Mouse (Mus musculus): ENCODE results near the gene Vmn2r8.
A peak's percentile ranks its signal among the peaks of the same experiment; 100 is the strongest.
"Not testable (repeated sequence)": the region's sequence is repeated elsewhere in the genome, so short reads cannot be mapped to it uniquely, and the experiment has no call there.

Gene Vmn2r8

DNA sequence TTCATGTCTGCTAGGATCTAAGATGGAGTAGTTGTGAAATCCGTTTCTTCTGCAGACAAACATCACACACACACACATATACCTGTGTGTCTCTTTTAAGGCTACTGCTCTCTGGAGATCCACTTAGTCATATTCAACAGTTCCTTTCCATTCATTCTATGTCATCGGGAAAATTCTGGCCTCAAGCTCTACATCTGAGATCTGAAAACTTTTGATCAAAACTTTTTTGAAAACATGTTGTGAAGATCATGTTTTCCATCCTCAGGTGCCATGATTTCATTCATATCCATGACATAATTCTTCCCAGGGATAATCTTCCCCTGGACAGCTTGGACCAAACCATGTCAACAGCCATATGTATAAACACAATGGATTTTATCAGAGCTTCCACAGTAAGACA lies at the start of gene Vmn2r8:
Vmn2r8 (minus strand) TSS at position 101 of the 400 bp plus-strand sequence.
- DNase-seq (ENCODE audit: low spot score in 2 of 2): not testable (repeated sequence)

DNA sequence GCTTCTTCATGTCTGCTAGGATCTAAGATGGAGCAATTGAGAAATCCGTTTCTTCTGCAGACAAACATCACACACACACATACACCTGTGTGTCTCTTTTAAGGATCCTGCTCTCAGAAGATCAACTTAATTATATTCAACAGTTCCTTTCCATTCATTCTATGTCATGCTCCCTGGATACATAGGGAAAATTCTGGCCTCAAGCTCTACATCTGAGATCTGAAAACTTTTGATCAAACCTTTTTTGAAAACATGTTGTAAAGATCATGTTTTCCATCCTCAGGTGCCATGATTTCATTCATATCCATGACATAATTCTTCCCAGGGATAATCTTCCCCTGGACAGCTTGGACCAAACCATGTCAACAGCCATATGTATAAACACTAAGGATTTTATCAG lies 43.9 kb upstream of the Vmn2r8 start, which contains the start of gene Vmn2r9:
Vmn2r9 (minus strand) TSS at position 101 of the 400 bp plus-strand sequence.
- DNase-seq (ENCODE audit: low spot score in 2 of 2): not testable (repeated sequence)

DNA sequence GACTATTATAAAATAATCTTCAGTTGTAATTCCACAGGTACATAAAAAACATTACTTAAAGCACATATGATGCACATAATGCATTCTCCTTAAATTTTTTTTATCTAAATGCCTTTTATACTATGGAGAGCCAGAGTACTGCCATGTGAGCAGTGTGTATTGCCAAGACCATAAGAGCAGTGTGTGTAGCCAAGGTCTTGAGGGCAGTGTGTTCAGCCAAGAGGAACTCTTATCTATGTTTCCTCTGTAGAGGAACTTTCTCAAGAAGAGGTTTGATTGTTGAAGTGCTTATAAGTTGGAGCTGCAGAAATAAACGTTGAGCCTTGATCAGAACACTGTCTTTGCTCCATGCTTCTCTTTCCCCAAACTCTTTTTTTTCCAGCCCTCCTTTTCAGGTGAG lies 40.8 kb upstream of the Vmn2r8 start:
- DNase-seq (ENCODE audit: low spot score in 2 of 2): no peak

DNA sequence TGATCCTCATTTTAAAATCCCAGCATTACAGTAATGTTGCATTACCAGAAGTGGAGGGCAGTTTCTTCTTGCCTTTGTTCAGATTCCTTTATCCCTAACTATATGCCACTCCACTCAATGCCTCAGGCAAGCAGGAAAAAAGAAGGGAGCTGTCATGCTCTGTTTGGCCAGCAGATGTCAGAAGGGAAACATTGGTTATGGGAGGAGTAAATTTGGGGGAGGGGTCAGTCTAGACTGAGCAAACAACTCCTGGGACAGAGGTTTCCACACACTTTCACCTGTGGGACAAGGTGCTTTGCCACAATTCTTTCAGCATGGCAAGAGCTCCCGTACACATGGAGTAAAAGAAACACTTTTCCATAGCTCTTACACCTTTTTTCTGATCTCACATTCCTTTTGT lies 27.5 kb upstream of the Vmn2r8 start:
- DNase-seq (ENCODE audit: low spot score in 2 of 2): no peak

DNA sequence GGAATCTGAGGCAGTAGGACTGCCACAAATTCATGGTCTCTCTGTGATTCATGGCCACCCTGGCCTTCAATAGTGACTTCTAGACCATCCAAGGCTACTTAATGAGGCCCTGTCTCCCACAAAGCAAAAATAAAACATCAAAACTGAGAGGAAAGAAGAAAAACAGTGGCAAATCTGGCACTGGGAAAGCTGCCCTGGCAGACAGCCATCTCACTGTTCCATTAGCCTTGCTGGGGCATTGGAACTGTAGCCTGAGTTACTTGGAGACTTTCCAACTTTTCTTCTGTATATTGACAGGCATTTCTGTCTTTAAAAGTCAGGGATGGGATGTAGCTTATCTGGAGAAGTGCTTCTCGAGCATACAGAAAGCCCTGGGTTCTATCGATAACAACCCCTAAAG lies 14.6 kb upstream of the Vmn2r8 start:
- DNase-seq (ENCODE audit: low spot score in 2 of 2): no peak

DNA sequence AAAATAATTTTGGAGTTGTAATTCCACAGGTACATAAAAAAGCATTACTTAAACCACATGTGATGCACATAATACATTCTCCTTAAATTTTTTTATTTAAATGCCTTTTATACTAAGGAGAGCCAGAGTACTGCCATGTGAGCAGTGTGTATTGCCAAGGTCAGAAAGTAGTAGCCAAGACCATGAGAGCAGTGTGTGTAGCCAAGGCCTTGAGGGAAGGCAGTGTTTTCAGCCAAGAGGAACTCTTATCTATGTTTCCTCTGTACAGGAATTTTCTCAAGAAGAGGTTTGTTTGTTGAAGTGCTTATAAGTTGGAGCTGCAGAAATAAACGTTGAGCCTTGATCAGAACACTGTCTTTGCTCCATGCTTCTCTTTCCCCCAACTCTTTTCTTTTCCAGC lies 5.0 kb downstream of the Vmn2r8 start:
- no peak for DNase-seq (ENCODE audit: low spot score in 2 of 2)

DNA sequence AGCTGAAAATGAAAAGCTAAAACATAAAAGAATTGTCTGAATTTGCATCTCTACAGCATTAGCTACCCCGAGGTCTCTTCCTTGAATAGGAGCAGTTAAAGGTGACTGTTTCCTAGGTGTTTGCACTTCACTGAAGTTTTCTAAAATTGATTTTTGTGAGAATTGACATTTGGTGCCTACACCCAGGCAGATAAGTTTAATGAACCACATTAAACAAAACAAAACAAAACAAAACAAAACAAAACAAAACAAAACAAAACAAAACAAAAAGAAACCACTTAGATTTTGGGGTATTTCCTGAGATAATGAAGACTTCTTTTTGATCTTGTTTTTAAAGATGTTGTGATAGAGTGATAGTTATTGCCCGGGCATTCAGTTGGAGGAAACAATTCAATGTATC lies 13.4 kb downstream of the Vmn2r8 start, which contains the start of gene Tmed11:
Tmed11 (minus strand) TSS at position 101 of the 400 bp plus-strand sequence.
- not testable (repeated sequence) for DNase-seq (ENCODE audit: low spot score in 2 of 2)

DNA sequence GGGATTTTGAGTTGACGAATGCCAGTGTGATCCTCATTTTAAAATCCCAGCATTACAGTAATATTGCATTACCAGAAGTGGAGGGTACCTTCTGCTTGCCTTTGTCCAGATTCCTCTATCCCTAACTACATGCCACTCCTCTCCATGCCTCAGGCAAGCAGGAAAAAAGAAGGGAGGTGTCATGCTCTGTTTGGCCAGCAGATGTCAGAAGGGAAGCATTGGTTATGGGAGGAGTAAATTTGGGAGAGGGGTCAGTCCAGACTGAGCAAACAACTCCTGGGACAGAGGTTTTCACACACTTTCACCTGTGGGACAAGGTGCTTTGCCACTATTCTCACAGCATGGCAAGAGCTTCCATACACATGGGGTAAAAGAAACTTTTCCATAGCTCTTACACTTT lies 18.3 kb downstream of the Vmn2r8 start:
- DNase-seq (ENCODE audit: low spot score in 2 of 2): not testable (repeated sequence)

DNA sequence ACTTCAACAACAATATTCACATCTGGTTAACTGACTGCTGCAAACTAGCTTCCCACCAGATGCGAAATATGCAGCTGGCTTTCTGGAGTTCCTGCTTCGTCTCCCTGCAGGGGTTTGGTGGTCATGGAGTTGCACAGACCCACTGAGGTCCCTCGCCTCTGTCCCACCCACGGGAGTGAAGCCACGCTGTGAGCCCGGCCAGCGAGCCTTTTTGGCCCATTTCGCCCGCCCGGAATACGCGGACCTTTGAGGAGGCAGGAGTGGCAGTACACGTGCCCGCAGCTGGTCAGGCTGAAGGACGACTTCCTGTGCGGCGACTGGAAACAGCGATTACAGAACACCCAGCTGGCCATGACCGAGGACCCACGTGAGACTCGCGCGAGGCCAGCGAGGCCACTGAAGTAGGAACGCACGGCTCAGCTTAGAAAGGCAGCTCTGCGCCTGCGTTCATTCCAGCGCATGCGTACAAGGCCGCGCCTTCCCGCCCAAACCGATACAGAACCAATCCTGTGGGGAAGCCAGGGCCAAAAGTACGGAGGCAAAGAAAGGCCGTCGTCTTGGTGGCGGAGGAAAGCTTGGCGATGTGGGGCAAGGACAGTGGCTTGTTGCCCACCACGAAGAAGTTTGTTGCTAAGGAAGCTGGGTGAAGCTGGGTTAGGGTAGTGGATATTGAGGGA lies 33.9 kb downstream of the Vmn2r8 start, which contains the start of gene Rnf212:
Rnf212 (minus strand) TSS at position 353 of the 677 bp plus-strand sequence.
- no peak for DNase-seq (ENCODE audit: low spot score in 2 of 2)

DNA sequence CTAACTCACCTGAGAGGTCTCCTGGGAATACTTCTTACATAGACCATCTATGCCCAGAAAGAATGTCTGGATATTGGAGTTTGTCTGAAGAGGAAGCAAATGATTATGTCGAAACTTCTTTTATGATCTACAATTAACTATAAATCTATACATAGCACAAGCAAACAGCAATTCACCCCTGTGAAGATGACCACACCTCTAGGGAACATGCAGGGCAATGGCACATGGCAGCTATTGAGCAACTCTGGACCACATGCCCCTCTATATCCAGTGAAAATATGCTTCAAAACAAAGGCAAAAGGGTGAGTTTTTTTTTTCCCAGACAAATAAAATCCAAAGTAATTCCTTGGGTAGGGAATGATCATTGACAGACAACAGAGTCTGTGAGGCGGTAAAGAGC lies 48.6 kb downstream of the Vmn2r8 start:
- no peak for DNase-seq (ENCODE audit: low spot score in 2 of 2)

DNA sequence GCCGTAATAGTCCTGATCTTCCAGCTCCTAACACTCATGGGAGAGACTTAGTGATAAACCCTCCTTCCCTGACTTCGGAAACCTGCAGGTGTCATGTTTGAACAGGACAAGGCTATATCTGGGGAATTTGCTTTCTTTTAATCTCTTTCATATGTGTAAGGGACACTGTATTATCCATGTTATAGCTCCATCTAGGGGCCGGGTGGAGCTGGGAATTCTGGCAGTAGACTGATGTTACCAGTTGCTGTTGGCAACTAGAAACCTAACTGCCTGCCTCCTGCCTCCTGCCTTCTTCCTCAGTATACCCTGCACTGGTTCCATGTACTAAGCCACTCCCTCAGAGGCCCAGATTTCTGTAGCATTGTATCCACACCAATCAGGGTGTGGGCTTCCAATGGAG lies 50.3 kb downstream of the Vmn2r8 start:
- peak; percentile 16 to 58 for DNase-seq (ENCODE audit: low spot score in 2 of 2)

DNA sequence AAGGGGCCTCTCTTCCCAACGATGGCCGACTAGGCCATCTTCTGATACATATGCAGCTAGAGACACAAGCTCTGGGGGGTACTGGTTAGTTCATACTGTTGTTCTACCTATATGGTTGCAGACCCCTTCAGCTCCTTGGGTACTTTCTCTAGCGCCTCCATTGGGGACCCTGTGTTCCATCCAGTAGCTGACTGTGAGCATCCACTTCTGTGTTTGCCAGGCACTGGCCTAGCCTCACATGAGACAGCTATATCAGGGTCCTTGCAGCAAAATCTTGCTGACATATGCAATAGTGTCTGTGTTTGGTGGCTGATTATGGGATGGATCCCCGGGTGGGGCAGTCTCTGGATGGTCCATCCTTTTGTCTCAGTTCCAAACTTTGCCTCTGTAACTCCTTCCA lies 57.4 kb downstream of the Vmn2r8 start:
- DNase-seq (ENCODE audit: low spot score in 2 of 2): not testable (repeated sequence)

DNA sequence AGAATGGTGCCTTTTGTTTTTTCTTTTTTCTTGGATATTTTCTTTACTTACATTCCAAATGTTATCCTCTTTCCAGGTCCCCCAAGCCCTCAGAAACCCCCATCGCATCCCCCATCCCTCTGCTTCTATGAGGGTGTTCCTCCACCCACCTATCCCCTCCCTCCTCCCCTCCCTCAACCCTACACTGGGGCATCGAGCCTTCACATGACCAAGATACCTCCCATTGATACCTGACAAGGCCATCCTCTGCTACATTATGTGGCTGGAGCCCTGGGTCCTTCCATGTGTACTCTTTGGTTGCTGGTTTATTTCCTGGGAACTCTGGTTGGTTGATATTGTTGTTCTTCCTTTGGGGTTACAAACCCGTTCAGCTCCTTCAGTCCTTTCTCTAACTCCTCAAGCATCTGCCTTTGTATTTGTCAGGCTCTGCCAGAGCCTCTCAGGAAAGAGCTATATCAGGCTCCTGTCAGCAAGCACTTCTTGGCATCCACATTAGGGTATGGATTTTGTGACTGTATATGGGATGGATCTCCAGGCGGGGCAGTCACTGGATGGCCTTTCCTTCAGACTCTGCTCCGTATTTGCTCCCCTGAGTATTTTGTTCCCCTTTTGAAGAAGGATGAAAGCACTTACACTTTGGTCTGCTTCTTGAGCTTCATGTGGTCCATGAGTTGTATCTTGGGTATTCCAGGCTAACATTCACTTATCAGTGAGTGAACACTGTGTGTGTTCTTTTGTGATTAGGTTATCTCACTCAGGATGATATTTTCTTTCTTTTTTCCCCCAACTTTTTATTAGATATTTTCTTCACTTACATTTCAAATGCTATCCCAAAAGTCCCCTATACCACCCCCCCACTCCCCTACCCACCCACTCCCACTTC lies 58.1 kb downstream of the Vmn2r8 start:
- DNase-seq (ENCODE audit: low spot score in 2 of 2): no peak

DNA sequence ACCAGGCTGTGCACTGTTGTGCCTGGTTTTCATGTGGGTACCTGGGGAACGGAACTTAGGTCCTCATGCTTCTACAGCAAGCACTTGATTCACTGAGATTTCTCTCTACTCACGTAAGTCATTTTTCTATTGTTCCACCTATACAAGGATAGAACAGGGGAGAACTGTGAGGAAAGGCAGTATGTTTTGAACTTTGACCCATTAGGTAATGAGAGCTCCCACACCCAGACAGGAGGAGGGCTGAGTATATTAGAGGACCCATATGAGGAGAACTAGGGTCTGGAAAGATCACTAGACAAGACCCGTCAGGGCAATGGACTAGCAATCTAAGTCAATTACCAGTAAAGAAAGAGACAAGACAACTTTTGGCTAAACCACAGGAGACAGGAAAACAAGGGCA lies 64.0 kb downstream of the Vmn2r8 start:
- DNase-seq (ENCODE audit: low spot score in 2 of 2): no peak

DNA sequence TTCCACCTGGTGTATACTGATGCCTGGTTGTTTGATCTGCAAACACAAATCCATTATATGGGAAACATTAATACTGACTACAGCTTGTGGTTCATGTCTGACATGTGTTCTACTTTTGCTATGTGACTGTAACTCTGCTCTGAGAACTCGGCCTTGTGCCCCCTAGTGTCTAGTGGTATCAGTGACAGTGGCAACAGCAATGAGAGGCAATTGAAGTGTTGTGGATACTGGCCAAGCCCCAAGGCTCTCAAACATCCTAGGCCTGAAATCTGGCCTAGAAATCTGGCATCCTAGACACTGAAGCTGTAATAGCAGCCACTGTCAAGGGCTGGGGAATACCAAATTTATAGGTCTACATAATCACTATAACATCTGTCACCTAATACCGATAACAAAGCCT lies 64.8 kb downstream of the Vmn2r8 start:
- no peak for DNase-seq (ENCODE audit: low spot score in 2 of 2)

DNA sequence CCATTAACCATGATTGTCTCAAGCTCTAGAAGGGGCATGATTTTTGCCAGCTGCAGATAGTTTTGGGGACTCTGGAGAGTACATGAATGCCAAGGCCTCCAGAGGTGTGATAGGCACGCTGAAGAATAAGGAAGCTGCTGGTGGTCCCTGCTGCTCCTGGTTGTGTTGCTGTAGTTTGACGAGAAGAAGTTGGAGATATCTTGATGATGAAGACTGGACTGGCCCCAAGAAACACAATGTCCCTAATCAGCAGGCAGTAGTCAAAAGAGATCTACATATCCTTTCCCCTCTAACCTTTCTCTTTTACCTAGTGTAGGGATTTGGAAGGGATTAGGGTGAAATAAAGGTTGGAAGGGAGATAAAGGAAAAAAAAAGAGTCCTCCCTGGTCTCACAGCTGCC lies 66.1 kb downstream of the Vmn2r8 start:
- DNase-seq (ENCODE audit: low spot score in 2 of 2): no peak

DNA sequence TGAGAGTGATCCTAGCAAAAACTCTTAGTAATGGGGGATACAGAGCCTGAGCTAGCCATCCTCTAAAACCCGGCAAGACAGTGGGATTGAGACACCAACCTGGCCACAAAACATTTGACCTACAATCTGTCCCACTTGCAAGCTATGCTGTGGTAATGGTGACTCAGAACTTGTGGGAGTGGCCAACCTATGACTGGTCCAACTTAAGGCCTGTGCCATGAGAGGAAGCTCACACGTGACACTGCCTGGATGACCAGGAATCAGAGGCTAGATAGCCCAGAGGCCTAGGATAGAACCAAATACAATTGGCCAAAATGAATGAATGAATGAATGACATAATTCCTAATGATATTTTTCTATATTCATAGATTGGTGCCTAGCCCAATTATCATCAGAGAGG lies 66.8 kb downstream of the Vmn2r8 start:
- DNase-seq (ENCODE audit: low spot score in 2 of 2): no peak
